Mouse (Mus musculus): ENCODE measurements around the gene Hbb-bh2.

- TF ChIP-seq FLI1 (IDR thresholded peaks at IDR 0.05; ENCODE audit: low read length) (no peak), GATA1 (IDR thresholded peaks at IDR 0.05; ENCODE audit: borderline replicate concordance, low read length) (no peak)
Measured at GRCm38 (mm10) chr7:103827808-103828207, 12.5 kb downstream of the Hbb-bh2 start, which contains the start of gene Hbb-bs.

All from megakaryocyte, embryonic 14.5 days (primary cell).